Mouse (Mus musculus): ENCODE measurements around the gene Srebf1. TPM values are rescaled to one million over a fixed set of nuclear protein-coding genes. Genes with fewer than 3 reads are reported as not detected.

The Srebf1 gene
- polyA plus RNA-seq, 1 experiment from 2014 or later, result 50.9 TPM

GRCm38 (mm10) chr11:60213266-60213665, 9.1 kb downstream of the Srebf1 start:
- Histone ChIP-seq H3K9me3 (no peaks in the 10 kb centered on the region), H3K4me2 (no peak overlapping the region), H3K36me3 (no peaks in the 10 kb centered on the region), H3K27me3 (no peaks in the 10 kb centered on the region), H3K9ac (no peak overlapping the region), H3K4me3 (no peak overlapping the region), H3K4me1 (replicated peaks) (peaks cover 40% of the 10 kb centered on the region), H3K27ac (replicated peaks) (no peak overlapping the region)
- WGBS, result 59% methylated on average over 6 of the region's 6 CpGs
- no peak for ATAC-seq (ENCODE audit: low FRiP score, low read depth)

GRCm38 (mm10) chr11:60211761-60212160, 10.6 kb downstream of the Srebf1 start:
- Histone ChIP-seq H3K9me3 (no peaks in the 10 kb centered on the region), H3K4me1 (replicated peaks) (peaks cover 55% of the 10 kb centered on the region), H3K27me3 (no peaks in the 10 kb centered on the region), H3K4me2 (no peak overlapping the region), H3K9ac (no peak overlapping the region), H3K4me3 (no peak overlapping the region), H3K36me3 (no peaks in the 10 kb centered on the region), H3K27ac (replicated peaks) (no peak overlapping the region)
- ATAC-seq (ENCODE audit: low FRiP score, low read depth), result no peak
- WGBS, result 64% methylated on average over 12 of the region's 12 CpGs

- Histone ChIP-seq H3K4me2 (0 out of 2 replicates have a peak overlapping the region, but pooled peaks have one; percentile 62), H3K4me3 (no peak overlapping the region), H3K9me3 (no peaks in the 10 kb centered on the region), H3K9ac (no peak overlapping the region), H3K27me3 (no peaks in the 10 kb centered on the region), H3K36me3 (no peaks in the 10 kb centered on the region), H3K4me1 (replicated peaks) (peaks cover 61% of the 10 kb centered on the region), H3K27ac (replicated peaks) (peak overlapping the region; percentile 74; the same call in 1 of the 2 replicates)
- WGBS, result 45% methylated on average over 3 of the region's 3 CpGs
- ATAC-seq (ENCODE audit: low FRiP score, low read depth), result no peak
Measured at GRCm38 (mm10) chr11:60211152-60211551, 11.2 kb downstream of the Srebf1 start.

- Histone ChIP-seq H3K27me3 (no peaks in the 10 kb centered on the region), H3K9ac (peak overlapping the region; percentile 32), H3K36me3 (peaks cover 1% of the 10 kb centered on the region; the same call in 1 of the 2 replicates), H3K4me2 (peak overlapping the region; percentile 62), H3K4me3 (peak overlapping the region; percentile 42), H3K4me1 (replicated peaks) (peaks cover 69% of the 10 kb centered on the region), H3K9me3 (no peaks in the 10 kb centered on the region), H3K27ac (replicated peaks) (peak overlapping the region; percentile 74)
- under 1% methylated on average over 47 of the region's 47 CpGs for WGBS
- ATAC-seq (ENCODE audit: low FRiP score, low read depth), result peak; percentile 78
Measured at GRCm38 (mm10) chr11:60210305-60210724, 12.1 kb downstream of the Srebf1 start.

- H3K4me3 ChIP-seq, result peak overlapping the region; percentile 42
- peak overlapping the region; percentile 32 for H3K9ac ChIP-seq
- 2% methylated on average over 2 of the region's 2 CpGs for WGBS
- peak overlapping the region; percentile 74 for H3K27ac ChIP-seq (replicated peaks)
- no peaks in the 10 kb centered on the region for H3K9me3 ChIP-seq
- no peaks in the 10 kb centered on the region for H3K27me3 ChIP-seq
- peaks cover 4% of the 10 kb centered on the region; the same call in 1 of the 2 replicates for H3K36me3 ChIP-seq
- H3K4me1 ChIP-seq (replicated peaks), result peaks cover 71% of the 10 kb centered on the region
- peak overlapping the region; percentile 62 for H3K4me2 ChIP-seq
- ATAC-seq (ENCODE audit: low FRiP score, low read depth), result no peak
Measured at GRCm38 (mm10) chr11:60209933-60210249, 12.5 kb downstream of the Srebf1 start.

GRCm38 (mm10) chr11:60209217-60209932, 13.0 kb downstream of the Srebf1 start:
- H3K4me1 ChIP-seq (replicated peaks), result peaks cover 71% of the 10 kb centered on the region
- H3K4me2 ChIP-seq, result peak overlapping the region; percentile 62
- H3K27ac ChIP-seq (replicated peaks), result peak overlapping the region; percentile 74
- no peaks in the 10 kb centered on the region for H3K27me3 ChIP-seq
- peak overlapping the region; percentile 32 for H3K9ac ChIP-seq
- 30% methylated on average over 7 of the region's 7 CpGs for WGBS
- peak; percentile 71 for ATAC-seq (ENCODE audit: low FRiP score, low read depth)
- no peaks in the 10 kb centered on the region for H3K9me3 ChIP-seq
- H3K36me3 ChIP-seq, result peaks cover 5% of the 10 kb centered on the region; the same call in 1 of the 2 replicates
- H3K4me3 ChIP-seq, result peak overlapping the region; percentile 42

- ATAC-seq (ENCODE audit: low FRiP score, low read depth), result 0 out of 2 replicates have a peak, but pooled peaks have one; percentile 1
- Histone ChIP-seq H3K27ac (replicated peaks) (peak overlapping the region; percentile 74), H3K36me3 (peaks cover 10% of the 10 kb centered on the region; the same call in 1 of the 2 replicates), H3K4me2 (peak overlapping the region; percentile 62), H3K4me3 (peak overlapping the region; percentile 42), H3K27me3 (no peaks in the 10 kb centered on the region), H3K9ac (peak overlapping the region; percentile 32), H3K9me3 (no peaks in the 10 kb centered on the region), H3K4me1 (replicated peaks) (peaks cover 71% of the 10 kb centered on the region)
- 41% methylated on average over 4 of the region's 4 CpGs for WGBS
Measured at GRCm38 (mm10) chr11:60208712-60209111, 13.7 kb downstream of the Srebf1 start.

GRCm38 (mm10) chr11:60208201-60208600, 14.2 kb downstream of the Srebf1 start:
- no peak for ATAC-seq (ENCODE audit: low FRiP score, low read depth)
- no peaks in the 10 kb centered on the region for H3K27me3 ChIP-seq
- H3K27ac ChIP-seq (replicated peaks), result peak overlapping the region; percentile 74
- H3K4me1 ChIP-seq (replicated peaks), result peaks cover 76% of the 10 kb centered on the region
- peak overlapping the region; percentile 62 for H3K4me2 ChIP-seq
- H3K4me3 ChIP-seq, result peak overlapping the region; percentile 42
- peaks cover 12% of the 10 kb centered on the region; the same call in 1 of the 2 replicates for H3K36me3 ChIP-seq
- H3K9ac ChIP-seq, result peak overlapping the region; percentile 32; the same call in 1 of the 2 replicates
- no peaks in the 10 kb centered on the region for H3K9me3 ChIP-seq
- 60% methylated on average over 6 of the region's 6 CpGs for WGBS

- H3K4me1 ChIP-seq (replicated peaks), result peaks cover 75% of the 10 kb centered on the region
- WGBS, result 62% methylated on average over 5 of the region's 5 CpGs
- H3K9me3 ChIP-seq, result no peaks in the 10 kb centered on the region
- no peaks in the 10 kb centered on the region for H3K27me3 ChIP-seq
- H3K4me2 ChIP-seq, result no peak overlapping the region
- no peak for ATAC-seq (ENCODE audit: low FRiP score, low read depth)
- H3K36me3 ChIP-seq, result peaks cover 17% of the 10 kb centered on the region
- H3K27ac ChIP-seq (replicated peaks), result peak overlapping the region; percentile 25; the same call in 1 of the 2 replicates
- H3K4me3 ChIP-seq, result no peak overlapping the region
- no peak overlapping the region for H3K9ac ChIP-seq
Measured at GRCm38 (mm10) chr11:60206207-60206606, 16.2 kb downstream of the Srebf1 start.

- Histone ChIP-seq H3K27ac (replicated peaks) (no peak overlapping the region), H3K4me1 (replicated peaks) (peaks cover 73% of the 10 kb centered on the region), H3K9me3 (no peaks in the 10 kb centered on the region), H3K4me2 (no peak overlapping the region), H3K9ac (no peak overlapping the region), H3K27me3 (no peaks in the 10 kb centered on the region), H3K4me3 (no peak overlapping the region), H3K36me3 (peaks cover 19% of the 10 kb centered on the region)
- no peak for ATAC-seq (ENCODE audit: low FRiP score, low read depth)
- 86% methylated on average over 12 of the region's 12 CpGs for WGBS
Measured at GRCm38 (mm10) chr11:60205026-60205425, 17.4 kb downstream of the Srebf1 start.

- H3K4me1 ChIP-seq (replicated peaks), result peaks cover 56% of the 10 kb centered on the region
- no peak for ATAC-seq (ENCODE audit: low FRiP score, low read depth)
- H3K9ac ChIP-seq, result 0 out of 2 replicates have a peak overlapping the region, but pooled peaks have one; percentile 1
- no peaks in the 10 kb centered on the region for H3K9me3 ChIP-seq
- H3K27me3 ChIP-seq, result no peaks in the 10 kb centered on the region
- H3K4me2 ChIP-seq, result no peak overlapping the region
- 64% methylated on average over 26 of the region's 26 CpGs for WGBS
- H3K36me3 ChIP-seq, result peaks cover 19% of the 10 kb centered on the region
- H3K4me3 ChIP-seq, result no peak overlapping the region
- peak overlapping the region; percentile 63 for H3K27ac ChIP-seq (replicated peaks)
Measured at GRCm38 (mm10) chr11:60202710-60203638, 19.4 kb downstream of the Srebf1 start.

GRCm38 (mm10) chr11:60200384-60200783, 22.0 kb downstream of the Srebf1 start:
- Histone ChIP-seq H3K27me3 (no peaks in the 10 kb centered on the region), H3K9ac (no peak overlapping the region), H3K4me2 (no peak overlapping the region), H3K4me1 (replicated peaks) (peaks cover 31% of the 10 kb centered on the region), H3K4me3 (no peak overlapping the region), H3K36me3 (peaks cover 30% of the 10 kb centered on the region), H3K27ac (replicated peaks) (peak overlapping the region; percentile 79), H3K9me3 (no peaks in the 10 kb centered on the region)
- ATAC-seq (ENCODE audit: low FRiP score, low read depth), result no peak
- WGBS, result 88% methylated on average over 11 of the region's 11 CpGs
